Mouse (Mus musculus) gonadal fat pad, adult 2 months (tissue): ENCODE results near the gene Cnn3. TPM values are rescaled to one million over a fixed set of nuclear protein-coding genes. Genes with fewer than 3 reads are reported as not detected.

ENCODE experiments used
- DNase-seq: peaks from one replicate; pipeline ENCODE4 v3.0.0-alpha.2; 2012; ENCODE audit warnings: low read depth
- polyA plus RNA-seq: library from polyadenylated mRNA; depleted of rRNA; stranded (reverse); fragments of >200 nt; gene quantifications from 2 replicates; pipeline ENCODE4 v1.2.3, GENCODE M21; 2012

Cnn3 gene
- polyA plus RNA-seq, 1 experiment, result 101 TPM

DNA sequence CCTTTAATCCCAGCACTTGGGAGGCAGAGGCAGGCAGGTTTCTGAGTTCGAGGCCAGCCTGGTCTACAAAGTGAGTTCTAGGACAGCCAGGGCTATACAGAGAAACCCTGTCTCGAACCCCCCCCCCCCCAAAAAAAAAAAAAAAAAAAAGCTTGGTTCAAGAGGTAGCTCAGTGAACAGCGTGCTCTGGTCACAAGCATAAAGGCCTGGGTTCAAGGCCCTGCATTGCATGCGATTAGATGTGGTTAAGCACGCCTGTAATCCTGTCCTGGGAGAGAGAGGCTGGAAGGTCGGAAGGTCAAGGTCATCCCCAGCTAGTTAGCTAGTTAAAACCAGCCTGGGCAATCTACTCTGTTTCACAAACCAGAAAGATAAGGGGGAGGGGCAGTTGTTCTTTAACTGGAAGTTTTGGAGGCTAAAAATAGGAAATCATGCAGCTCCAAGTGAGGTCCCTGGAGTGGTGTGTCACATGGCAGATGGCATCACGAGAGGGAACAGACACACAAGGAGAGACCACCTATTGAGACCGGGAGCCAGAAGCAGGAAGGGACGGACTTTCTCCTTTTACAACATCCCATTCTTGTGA lies 7.4 kb upstream of the Cnn3 start:
- no peak for DNase-seq

DNA sequence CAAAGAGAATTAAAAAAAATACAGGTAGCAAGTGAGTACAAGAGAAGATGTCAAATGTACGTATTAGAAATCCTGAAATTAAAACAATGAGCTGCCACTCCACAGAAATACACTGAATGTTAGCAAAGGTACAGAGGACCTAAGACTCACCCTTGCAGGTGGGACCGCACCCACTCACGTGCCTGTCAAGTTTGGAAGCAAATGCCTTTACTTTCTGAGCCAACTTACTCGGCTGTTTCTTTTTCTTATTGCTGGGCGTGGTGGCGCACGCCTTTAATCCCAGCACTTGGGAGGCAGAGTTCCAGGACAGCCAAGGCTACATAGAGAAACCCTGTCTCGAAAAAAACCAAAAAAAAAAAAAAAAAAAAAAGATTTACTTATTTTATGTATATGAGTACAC lies 3.9 kb upstream of the Cnn3 start:
- DNase-seq, result no peak

- DNase-seq, result no peak
These were observed 573 bp downstream of the Cnn3 start for GRCm38 (mm10) chr3:121426621-121427519.

DNA sequence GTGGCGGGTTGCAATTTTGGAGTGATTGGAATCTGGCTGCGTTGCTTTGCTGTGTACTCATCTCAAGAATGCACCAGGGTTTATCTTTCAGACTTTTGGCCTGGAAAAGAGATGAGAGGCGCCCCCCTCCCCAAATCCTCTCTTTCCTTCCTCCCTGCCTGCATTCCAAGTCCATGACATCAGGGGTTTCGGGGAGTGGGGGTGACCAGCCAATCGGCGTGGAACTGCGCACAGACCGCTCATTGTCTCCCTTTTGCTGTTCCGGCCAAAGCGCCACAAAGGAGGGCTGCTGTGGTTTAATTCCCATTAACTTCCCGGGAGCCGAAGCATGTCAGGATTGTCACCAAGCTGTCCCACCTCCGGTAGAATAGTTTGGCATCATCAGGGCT lies 1.2 kb downstream of the Cnn3 start:
- no peak for DNase-seq

DNA sequence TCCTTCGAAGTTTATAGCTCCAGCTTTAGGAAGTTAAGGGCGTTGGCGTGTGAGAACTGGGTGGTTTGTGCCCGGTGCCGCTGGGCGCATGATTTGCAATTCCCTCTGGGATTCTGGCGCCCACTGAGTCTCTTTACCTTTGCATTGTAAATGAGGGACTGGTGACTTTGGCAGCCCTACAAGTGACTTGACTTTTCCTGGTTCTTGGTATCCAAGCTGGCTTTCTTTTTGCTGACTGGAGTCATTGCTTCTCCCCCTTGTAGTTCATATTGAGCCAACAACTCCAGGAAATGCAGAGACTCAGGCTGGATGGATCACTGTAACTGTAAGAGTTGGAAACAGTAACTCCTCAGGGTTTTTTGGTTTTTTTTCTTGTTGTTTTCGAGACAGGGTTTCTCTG lies 1.9 kb downstream of the Cnn3 start:
- no peak for DNase-seq

- DNase-seq, result no peak
These were observed 2.5 kb downstream of the Cnn3 start for GRCm38 (mm10) chr3:121428696-121429259.

DNA sequence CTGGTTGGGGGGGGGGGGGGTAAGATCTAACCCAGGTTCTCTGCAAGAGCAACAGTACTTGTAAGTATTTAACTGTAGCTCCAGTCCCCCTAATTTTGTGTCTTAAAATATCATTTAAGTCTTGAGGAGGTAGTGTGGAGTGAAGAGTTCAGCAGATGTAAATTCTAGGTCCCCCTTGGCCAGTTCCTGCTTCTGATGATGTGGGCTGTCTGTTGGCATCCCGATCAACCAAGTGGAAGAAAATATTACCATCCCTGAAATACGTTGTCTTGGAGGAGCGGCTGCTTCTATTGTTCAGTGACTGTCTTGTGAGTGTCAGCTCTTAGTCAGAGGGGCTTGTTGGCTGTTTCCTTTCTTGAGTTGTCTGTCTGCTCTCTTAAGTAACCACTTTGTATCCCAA lies 3.2 kb downstream of the Cnn3 start:
- no peak for DNase-seq

DNA sequence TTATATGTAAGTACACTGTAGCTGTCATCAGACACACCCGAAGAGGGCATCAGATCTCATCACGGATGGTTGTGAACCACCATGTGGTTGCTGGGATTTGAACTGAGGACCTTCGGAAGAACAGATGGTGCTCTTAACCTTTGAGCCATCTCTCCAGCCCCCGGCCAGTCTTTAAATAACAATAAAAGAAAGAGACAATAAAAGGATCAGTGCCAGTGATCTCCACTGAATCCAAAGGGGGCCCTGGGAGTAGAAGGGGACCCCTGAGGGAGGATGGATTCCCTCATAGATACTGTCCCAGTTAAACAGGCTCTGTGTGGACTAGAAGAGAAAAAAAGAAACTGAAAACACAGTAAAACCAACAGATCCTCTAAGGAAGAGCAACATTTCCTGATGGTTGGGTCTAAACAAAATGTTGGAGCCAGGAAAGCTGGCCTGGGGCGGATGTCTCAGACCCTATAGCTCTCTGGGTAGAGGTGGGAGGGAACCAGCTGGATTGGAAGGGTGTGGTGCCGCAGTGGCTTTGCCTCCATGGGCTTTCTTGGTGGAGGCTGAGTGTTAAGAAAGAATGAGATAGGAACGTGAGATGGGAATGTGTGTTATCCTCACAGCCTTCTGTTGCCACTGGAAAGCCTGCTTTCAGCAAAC lies 4.1 kb downstream of the Cnn3 start:
- DNase-seq, result no peak

DNA sequence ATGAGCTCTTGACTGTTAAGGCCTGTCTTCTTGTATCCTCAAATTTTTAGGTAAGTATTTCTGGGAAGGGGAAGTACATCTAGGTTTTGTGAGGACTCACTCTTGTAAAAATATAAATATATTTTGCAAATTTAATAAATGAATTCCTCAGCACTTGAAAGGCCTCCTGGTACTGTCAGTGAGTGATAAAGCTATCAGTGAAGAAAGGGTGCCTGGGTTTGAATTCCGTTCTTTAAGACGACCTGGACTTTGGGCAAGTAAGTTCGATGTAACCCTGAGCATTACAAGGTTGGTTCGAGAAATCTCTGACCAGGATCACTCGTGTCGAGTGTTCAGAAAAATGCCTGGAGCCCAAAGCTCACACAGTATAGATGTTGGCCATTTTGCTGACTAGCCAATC lies 7.1 kb downstream of the Cnn3 start:
- DNase-seq, result no peak

- DNase-seq, result no peak
These were observed 7.8 kb downstream of the Cnn3 start for GRCm38 (mm10) chr3:121433968-121434533.

GRCm38 (mm10) chr3:121435296-121435695 lies 9.0 kb downstream of the Cnn3 start:
- DNase-seq, result no peak

DNA sequence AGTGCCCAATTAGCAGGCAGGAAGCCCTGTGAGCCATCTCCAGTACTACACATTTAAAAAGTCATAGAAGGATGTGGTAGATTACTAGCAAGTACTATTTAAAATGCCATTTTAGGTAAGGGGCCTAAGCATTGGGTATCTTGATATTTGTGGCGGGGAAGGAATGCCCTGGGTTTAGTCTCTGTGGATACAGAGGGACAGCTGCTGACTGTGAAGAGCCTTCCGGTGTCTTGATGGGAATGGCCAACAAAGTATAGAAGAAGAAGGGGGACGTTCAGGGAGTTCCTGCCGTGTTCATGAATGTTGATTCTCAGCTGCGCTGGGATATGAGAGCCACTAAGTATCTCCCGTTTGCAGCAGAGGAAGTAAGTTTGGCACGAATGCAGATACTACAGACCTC lies 10.8 kb downstream of the Cnn3 start:
- no peak for DNase-seq

- no peak for DNase-seq
These were observed 11.7 kb downstream of the Cnn3 start for GRCm38 (mm10) chr3:121437996-121438395.

- no peak for DNase-seq
These were observed 13.4 kb downstream of the Cnn3 start for GRCm38 (mm10) chr3:121439623-121440161.

GRCm38 (mm10) chr3:121441504-121441903 lies 15.2 kb downstream of the Cnn3 start:
- no peak for DNase-seq

DNA sequence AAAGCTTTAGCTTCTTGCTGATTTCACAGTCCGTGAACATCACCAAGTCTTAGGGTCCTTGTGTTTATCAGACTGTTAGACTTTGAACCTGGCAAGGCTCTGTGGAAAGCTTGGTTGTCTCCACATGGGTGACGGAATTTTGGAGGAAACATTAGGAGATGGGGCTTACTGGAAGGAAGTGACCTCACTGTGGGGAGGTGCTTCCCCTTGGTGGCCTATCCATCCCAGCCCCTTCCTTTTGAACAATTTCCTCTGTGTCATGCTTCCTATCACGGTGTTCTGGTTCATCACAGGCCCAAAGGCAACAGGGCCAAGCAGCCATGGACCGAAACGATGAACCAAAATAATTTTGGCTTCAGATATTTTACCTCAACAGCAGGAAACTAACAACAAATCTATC lies 16.0 kb downstream of the Cnn3 start:
- DNase-seq, result no peak

DNA sequence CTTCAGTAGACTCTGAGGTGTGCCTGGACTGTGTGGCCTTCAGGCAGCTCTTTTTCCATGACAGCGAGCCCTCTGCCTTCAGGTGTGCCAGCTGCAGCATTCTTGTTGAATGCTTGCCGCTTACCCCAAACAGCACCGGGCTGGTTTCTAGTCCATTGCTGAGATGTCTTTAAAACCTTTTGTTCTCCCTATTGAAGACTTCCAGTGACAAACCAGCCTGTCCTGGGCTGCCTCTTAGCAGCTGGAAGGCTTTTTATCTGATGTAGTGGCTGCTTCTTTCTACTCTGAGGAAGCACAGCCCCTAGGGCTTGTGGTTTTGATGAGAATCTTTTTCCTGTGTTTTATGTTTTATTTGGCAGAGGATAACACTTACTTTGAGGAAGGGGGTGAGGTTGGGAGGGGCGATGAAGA lies 17.6 kb downstream of the Cnn3 start:
- DNase-seq, result no peak

- no peak for DNase-seq
These were observed 18.1 kb downstream of the Cnn3 start for GRCm38 (mm10) chr3:121444414-121444813.

GRCm38 (mm10) chr3:121446454-121446853 lies 20.2 kb downstream of the Cnn3 start:
- DNase-seq, result no peak

DNA sequence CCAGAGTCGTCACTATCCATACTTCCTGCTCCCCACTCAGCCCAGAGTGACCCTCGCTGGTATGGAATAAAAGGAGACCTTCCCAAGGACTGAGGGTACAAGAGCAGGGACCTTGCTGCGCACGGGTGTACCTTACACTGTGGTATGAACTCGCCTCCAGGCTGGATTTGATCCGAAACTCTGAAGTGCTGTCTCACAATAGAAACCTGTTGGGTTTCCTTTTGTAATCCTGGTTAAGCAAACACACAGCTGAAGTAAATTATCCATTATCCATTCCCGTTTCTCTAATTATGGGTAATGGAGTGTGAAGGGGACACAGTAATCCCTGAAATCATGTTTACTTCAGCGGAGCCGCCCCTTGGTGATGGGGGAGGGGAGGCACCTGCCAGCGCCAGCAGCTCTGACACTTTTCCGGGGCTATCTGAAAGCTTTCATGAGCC lies 21.8 kb downstream of the Cnn3 start:
- DNase-seq, result no peak

DNA sequence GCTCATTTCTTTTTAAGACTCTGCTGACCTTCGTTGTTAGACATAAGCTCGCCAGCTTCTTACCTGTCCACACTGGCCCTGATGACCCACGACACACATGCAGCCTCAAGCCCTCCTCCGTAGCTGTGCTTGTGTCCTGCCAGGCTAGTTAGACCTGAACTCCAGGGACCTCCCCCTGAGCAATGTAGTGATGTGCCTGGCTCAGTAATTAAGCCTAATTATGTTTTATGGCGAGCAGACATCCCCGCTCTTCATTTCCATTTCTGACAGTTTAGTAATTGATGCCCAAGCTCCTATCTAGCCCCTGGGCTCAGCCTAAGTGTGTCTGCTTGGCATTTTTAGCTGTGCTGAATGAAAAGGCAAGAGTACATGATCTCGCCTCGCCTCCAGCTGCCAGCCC lies 22.3 kb downstream of the Cnn3 start:
- peak; percentile 89 for DNase-seq

DNA sequence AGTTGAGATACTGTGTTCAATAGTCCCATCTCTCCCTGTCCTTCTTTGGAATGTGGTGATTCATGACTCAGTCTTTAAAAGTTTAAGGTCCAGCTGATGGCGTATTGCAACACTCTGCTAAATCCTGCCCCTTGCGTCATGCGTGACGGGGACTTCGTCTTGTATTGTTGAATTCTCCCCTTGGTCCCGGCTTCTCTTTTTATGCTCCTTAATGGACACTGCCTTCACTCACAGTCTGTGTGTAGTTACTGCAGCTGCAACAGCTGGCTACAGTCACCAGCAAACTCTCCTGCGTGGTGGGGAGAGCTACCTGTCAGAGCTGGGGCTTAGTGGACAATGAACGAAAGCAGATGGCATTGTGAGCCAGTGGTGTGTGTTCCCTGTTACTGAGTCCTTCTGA lies 23.2 kb downstream of the Cnn3 start:
- no peak for DNase-seq
